Mouse (Mus musculus) subcutaneous adipose tissue, adult 2 months (tissue): Measurements from ENCODE around the gene Pde4d. TPM values are rescaled to one million over a fixed set of nuclear protein-coding genes. Genes with fewer than 3 reads are reported as not detected.

Experiments
- polyA plus RNA-seq: library from polyadenylated mRNA; depleted of rRNA; stranded (reverse); fragments of >200 nt; gene quantifications from 2 replicates; pipeline ENCODE4 v1.2.3, GENCODE M21; 2012; ENCODE audit warnings: low replicate concordance; rRNA removed

Pde4d gene
- 16.3 and 19.3 TPM in 2 replicates for polyA plus RNA-seq

DNA sequence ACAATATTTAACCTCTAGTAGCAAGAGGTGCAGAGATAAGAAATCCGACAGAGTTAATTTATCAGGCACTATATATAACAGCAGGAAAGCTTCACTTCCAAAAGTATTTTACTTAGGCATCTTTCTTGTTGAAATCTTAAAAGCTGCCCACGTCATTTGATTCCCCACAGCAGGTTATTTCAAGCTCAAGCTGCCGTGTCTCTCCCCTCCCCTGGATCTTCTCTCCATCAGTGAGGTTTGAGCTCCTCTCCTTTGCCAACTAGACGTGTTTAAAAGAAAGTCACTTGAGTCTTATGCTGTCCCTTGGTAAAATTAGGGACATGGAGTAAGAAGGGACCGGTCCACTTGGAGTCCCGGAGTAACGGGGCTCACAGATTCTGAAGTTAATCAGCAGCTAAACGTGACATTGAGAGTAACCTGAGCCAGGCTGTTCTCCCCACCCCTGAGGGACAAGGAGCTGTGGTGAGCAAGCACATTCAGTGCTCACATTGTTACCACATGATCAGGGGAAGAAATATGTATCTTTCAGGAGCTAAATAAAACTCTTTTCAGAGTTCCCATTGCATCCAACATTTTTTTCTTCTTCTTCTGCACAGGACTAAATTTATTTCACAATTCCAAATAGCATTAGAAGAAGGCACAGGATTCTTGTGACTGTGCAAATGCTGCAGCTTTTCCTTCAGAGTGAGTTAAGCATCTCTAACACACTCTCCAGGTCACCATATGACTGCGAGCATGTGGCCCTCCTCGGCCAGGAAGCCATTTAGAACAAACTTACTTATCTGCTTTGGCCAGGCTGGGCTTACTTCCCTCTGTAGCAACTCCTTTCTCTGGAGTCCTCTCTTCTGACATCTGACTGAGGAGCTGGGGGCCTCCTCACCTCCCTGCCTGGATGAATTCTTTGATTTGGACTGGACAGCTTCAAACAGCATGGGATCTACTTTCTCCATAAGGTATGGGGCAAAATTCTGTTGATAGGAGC, at the start of gene Pde4d:
Pde4d (plus strand) TSS at position 833 of the 982 bp plus-strand sequence.

Other genes starting within 250 kb of the Pde4d start
- gene Elovl7, start 235.5 kb upstream of the Pde4d start, polyA plus RNA-seq, result 0.16 and 1.5 TPM in 2 replicates
- 0.14 and 1.1 TPM in 2 replicates for gene Depdc1b, start 133.6 kb upstream of the Pde4d start, polyA plus RNA-seq